Mouse (Mus musculus): ENCODE data around the gene Slc35c2. TPM values are rescaled to one million over a fixed set of nuclear protein-coding genes. Genes with fewer than 3 reads are reported as not detected.

The Slc35c2 gene
- polyA plus RNA-seq, 1 experiment from 2014 or later: 57.1 TPM

- 56% methylated on average over 13 of the region's 13 CpGs for WGBS
- H3K9me3 ChIP-seq (replicated peaks): no peaks in the 10 kb centered on the region
- no peak overlapping the region; the same call in 1 of the 2 replicates for H3K27ac ChIP-seq
- H3K4me2 ChIP-seq (replicated peaks): no peak overlapping the region
- peak overlapping the region; percentile 24; the same call in 1 of the 2 replicates for H3K9ac ChIP-seq
- no peak overlapping the region for H3K4me3 ChIP-seq
- peaks cover 34% of the 10 kb centered on the region for H3K4me1 ChIP-seq
- no peaks in the 10 kb centered on the region for H3K27me3 ChIP-seq
- peaks cover 79% of the 10 kb centered on the region for H3K36me3 ChIP-seq
- no peak for ATAC-seq (ENCODE audit: low FRiP score)
These were observed 23.3 kb upstream of the Slc35c2 start for GRCm38 (mm10) chr2:165310818-165311425.

GRCm38 (mm10) chr2:165307801-165308200 lies 20.1 kb upstream of the Slc35c2 start:
- no peak for ATAC-seq (ENCODE audit: low FRiP score)
- 89% methylated on average over 6 of the region's 6 CpGs for WGBS
- H3K4me3 ChIP-seq: no peak overlapping the region
- H3K9ac ChIP-seq: no peak overlapping the region
- H3K36me3 ChIP-seq: peaks cover 72% of the 10 kb centered on the region
- H3K27me3 ChIP-seq: no peaks in the 10 kb centered on the region
- H3K9me3 ChIP-seq (replicated peaks): no peaks in the 10 kb centered on the region
- peaks cover 22% of the 10 kb centered on the region for H3K4me1 ChIP-seq
- H3K4me2 ChIP-seq (replicated peaks): no peak overlapping the region
- H3K27ac ChIP-seq: no peak overlapping the region

- ATAC-seq (ENCODE audit: low FRiP score): no peak
- no peak overlapping the region for H3K27ac ChIP-seq
- no peaks in the 10 kb centered on the region for H3K27me3 ChIP-seq
- H3K9me3 ChIP-seq (replicated peaks): no peaks in the 10 kb centered on the region
- WGBS: 94% methylated on average over 8 of the region's 8 CpGs
- H3K36me3 ChIP-seq: peaks cover 68% of the 10 kb centered on the region
- no peak overlapping the region for H3K4me3 ChIP-seq
- H3K4me2 ChIP-seq (replicated peaks): no peak overlapping the region
- peaks cover 12% of the 10 kb centered on the region for H3K4me1 ChIP-seq
- H3K9ac ChIP-seq: no peak overlapping the region
These were observed 17.8 kb upstream of the Slc35c2 start for GRCm38 (mm10) chr2:165305438-165305837.

- H3K27me3 ChIP-seq: no peaks in the 10 kb centered on the region
- H3K27ac ChIP-seq: no peak overlapping the region
- WGBS: 80% methylated on average over 19 of the region's 19 CpGs
- no peak for ATAC-seq (ENCODE audit: low FRiP score)
- H3K36me3 ChIP-seq: peaks cover 70% of the 10 kb centered on the region
- no peak overlapping the region for H3K9ac ChIP-seq
- no peaks in the 10 kb centered on the region for H3K9me3 ChIP-seq (replicated peaks)
- H3K4me3 ChIP-seq: no peak overlapping the region
- no peak overlapping the region for H3K4me2 ChIP-seq (replicated peaks)
- H3K4me1 ChIP-seq: peaks cover 6% of the 10 kb centered on the region
These were observed 17.1 kb upstream of the Slc35c2 start for GRCm38 (mm10) chr2:165304819-165305218.

GRCm38 (mm10) chr2:165303354-165304012 lies 15.8 kb upstream of the Slc35c2 start:
- no peak for ATAC-seq (ENCODE audit: low FRiP score)
- Histone ChIP-seq H3K27me3 (no peaks in the 10 kb centered on the region), H3K4me2 (replicated peaks) (no peak overlapping the region), H3K4me3 (no peak overlapping the region), H3K36me3 (peaks cover 75% of the 10 kb centered on the region), H3K9me3 (replicated peaks) (no peaks in the 10 kb centered on the region), H3K27ac (no peak overlapping the region), H3K9ac (no peak overlapping the region), H3K4me1 (no peaks in the 10 kb centered on the region; the same call in 1 of the 2 replicates)
- WGBS: 87% methylated on average over 6 of the region's 6 CpGs

- H3K4me1 ChIP-seq: no peaks in the 10 kb centered on the region; the same call in 1 of the 2 replicates
- WGBS: 58% methylated on average over 3 of the region's 3 CpGs
- peak overlapping the region; percentile 44; the same call in 1 of the 2 replicates for H3K27ac ChIP-seq
- H3K4me3 ChIP-seq: no peak overlapping the region
- no peaks in the 10 kb centered on the region for H3K27me3 ChIP-seq
- no peak overlapping the region for H3K9ac ChIP-seq
- ATAC-seq (ENCODE audit: low FRiP score): no peak
- peaks cover 80% of the 10 kb centered on the region for H3K36me3 ChIP-seq
- H3K9me3 ChIP-seq (replicated peaks): no peaks in the 10 kb centered on the region
- H3K4me2 ChIP-seq (replicated peaks): no peak overlapping the region
These were observed 13.7 kb upstream of the Slc35c2 start for GRCm38 (mm10) chr2:165301409-165301808.

- Histone ChIP-seq H3K9ac (no peak overlapping the region), H3K9me3 (replicated peaks) (no peaks in the 10 kb centered on the region), H3K36me3 (peaks cover 81% of the 10 kb centered on the region), H3K27ac (no peak overlapping the region), H3K4me2 (replicated peaks) (no peak overlapping the region), H3K4me1 (no peaks in the 10 kb centered on the region; the same call in 1 of the 2 replicates), H3K4me3 (no peak overlapping the region), H3K27me3 (no peaks in the 10 kb centered on the region)
- ATAC-seq (ENCODE audit: low FRiP score): no peak
- WGBS: 73% methylated on average over 6 of the region's 6 CpGs
These were observed 13.2 kb upstream of the Slc35c2 start for GRCm38 (mm10) chr2:165300885-165301284.

GRCm38 (mm10) chr2:165300424-165300823 lies 12.8 kb upstream of the Slc35c2 start:
- H3K36me3 ChIP-seq: peaks cover 86% of the 10 kb centered on the region
- 90% methylated on average over 8 of the region's 8 CpGs for WGBS

GRCm38 (mm10) chr2:165297429-165297828 lies 9.8 kb upstream of the Slc35c2 start:
- Histone ChIP-seq H3K27ac (no peak overlapping the region), H3K4me3 (no peak overlapping the region)
- no peak for ATAC-seq (ENCODE audit: low FRiP score)

More at GRCm38 (mm10) chr2:165300424-165300823, 12.8 kb upstream of the Slc35c2 start:
- H3K27ac ChIP-seq: no peak overlapping the region
- ATAC-seq (ENCODE audit: low FRiP score): no peak
- H3K27me3 ChIP-seq: no peaks in the 10 kb centered on the region
- H3K4me1 ChIP-seq: no peaks in the 10 kb centered on the region; the same call in 1 of the 2 replicates
- no peak overlapping the region for H3K4me3 ChIP-seq
- no peak overlapping the region for H3K4me2 ChIP-seq (replicated peaks)
- no peaks in the 10 kb centered on the region for H3K9me3 ChIP-seq (replicated peaks)
- H3K9ac ChIP-seq: no peak overlapping the region

GRCm38 (mm10) chr2:165296571-165296970 lies 8.9 kb upstream of the Slc35c2 start:
- no peak for ATAC-seq (ENCODE audit: low FRiP score)
- 84% methylated on average over 18 of the region's 18 CpGs for WGBS
- Histone ChIP-seq H3K4me2 (replicated peaks) (no peak overlapping the region), H3K4me3 (no peak overlapping the region), H3K9me3 (replicated peaks) (no peaks in the 10 kb centered on the region), H3K27ac (peak overlapping the region; percentile 12; the same call in 1 of the 2 replicates), H3K27me3 (no peaks in the 10 kb centered on the region), H3K9ac (no peak overlapping the region), H3K4me1 (no peaks in the 10 kb centered on the region; the same call in 1 of the 2 replicates), H3K36me3 (peaks cover 93% of the 10 kb centered on the region)

More at GRCm38 (mm10) chr2:165297429-165297828, 9.8 kb upstream of the Slc35c2 start:
- WGBS: 93% methylated on average over 11 of the region's 11 CpGs
- Histone ChIP-seq H3K36me3 (peaks cover 91% of the 10 kb centered on the region), H3K9ac (no peak overlapping the region), H3K9me3 (replicated peaks) (no peaks in the 10 kb centered on the region), H3K27me3 (no peaks in the 10 kb centered on the region), H3K4me2 (replicated peaks) (no peak overlapping the region), H3K4me1 (no peaks in the 10 kb centered on the region; the same call in 1 of the 2 replicates)

- Histone ChIP-seq H3K4me3 (peak overlapping the region; percentile 59), H3K4me2 (replicated peaks) (peak overlapping the region; percentile 83), H3K9ac (peak overlapping the region; percentile 71), H3K4me1 (peaks cover 27% of the 10 kb centered on the region), H3K36me3 (peaks cover 44% of the 10 kb centered on the region), H3K27ac (peak overlapping the region; percentile 74), H3K9me3 (replicated peaks) (no peaks in the 10 kb centered on the region), H3K27me3 (no peaks in the 10 kb centered on the region)
- ATAC-seq (ENCODE audit: low FRiP score): peak; percentile 26; the same call in 1 of the 2 replicates
- WGBS: 67% methylated on average over 18 of the region's 18 CpGs
These were observed 804 bp upstream of the Slc35c2 start for GRCm38 (mm10) chr2:165288315-165289031.
